In genomic region chr6:139963775-139964174, GRCm38 (mm10) we compare ENCODE assay signal across 20 mouse cellular contexts.
A peak's percentile ranks its signal among the peaks of the same experiment; 100 is the strongest.
DNase-seq lines count a peak whose midpoint lies in the region; ATAC-seq and TF ChIP-seq lines count a peak whose summit lies in the region.
"Had no signal": no experiment of that assay in that cellular context is flagged by ENCODE, and none has a peak within 500 bp of the region (broad histone marks: within the 10 kb centered on the region; RNA-seq: fewer than 3 reads in every experiment).

No protein-coding gene starts in this region.

- no peaks in the 10 kb centered on the region for H3K9me3 ChIP-seq in limb, embryonic 14.5 days (ENCODE audit: control insufficient read depth, low read length)
- no peaks in the 10 kb centered on the region for H3K9me3 ChIP-seq in limb, embryonic 10.5 days (replicated peaks)
- H3K9me3 ChIP-seq: forebrain, embryonic 12.5 days; midbrain, embryonic 13.5 days had no signal

- intact Hi-C loops in gastrocnemius, postnatal 14 days (cut with DNase I; ENCODE audit: low total_unique reads) = no loop called here

- H3K9ac ChIP-seq in limb, embryonic 14.5 days (ENCODE audit: low read depth, low read length, severe bottlenecking) = no peak overlapping the region
- H3K9ac ChIP-seq: forebrain, embryonic 12.5 days; midbrain, embryonic 13.5 days had no signal

- no peaks in the 10 kb centered on the region for H3K27me3 ChIP-seq in limb, embryonic 14.5 days (ENCODE audit: control insufficient read depth, insufficient read depth, low read length)
- no peaks in the 10 kb centered on the region for H3K27me3 ChIP-seq in limb, embryonic 10.5 days (ENCODE audit: low read depth, poor library complexity, severe bottlenecking)
- H3K27me3 ChIP-seq: forebrain, embryonic 12.5 days; midbrain, embryonic 13.5 days; Patski had no signal

- H3K4me1 ChIP-seq in limb, embryonic 14.5 days (ENCODE audit: control insufficient read depth, insufficient read depth, low read length) = no peaks in the 10 kb centered on the region
- H3K4me1 ChIP-seq in limb, embryonic 10.5 days = no peaks in the 10 kb centered on the region

- no peak for TF ChIP-seq POLR2A in limb, embryonic 14.5 days (IDR thresholded peaks at IDR 0.05; ENCODE audit: borderline replicate concordance, extremely low read depth, insufficient read depth, insufficient read length)

- no peak for ATAC-seq in limb, embryonic 14.5 days (ENCODE audit: low FRiP score, low read depth)
- ATAC-seq: CD4-positive, CD25-positive, alpha-beta regulatory T cell, adult 4 months; midbrain, embryonic 13.5 days; Patski had no signal

- no peak overlapping the region for H3K4me2 ChIP-seq in limb, embryonic 14.5 days (replicated peaks; ENCODE audit: low read depth, low read length, severe bottlenecking)
- H3K4me2 ChIP-seq: forebrain, embryonic 12.5 days; midbrain, embryonic 13.5 days had no signal

- DNase-seq in gastrocnemius, adult 18-20 months (ENCODE audit: low spot score) = peak; percentile 63
- DNase-seq in gastrocnemius, postnatal 10 days = no peak
- peak; percentile 17 for DNase-seq in limb, embryonic 14.5 days (ENCODE audit: low spot score)
- DNase-seq in limb, embryonic 10.5 days (ENCODE audit: low spot score) = no peak
- peak; percentile 36 for DNase-seq in gastrocnemius, postnatal 14 days
- DNase-seq in lung, postnatal 36 days = peak; percentile 26
- no peak for DNase-seq in adrenal gland, postnatal 14 days
- DNase-seq in adrenal gland, postnatal 36 days = no peak
- DNase-seq: adrenal gland, postnatal 25 days; cerebellum, adult 18-20 months; cerebellum, postnatal 36 days; kidney, adult 11 months; liver; thymus, postnatal 36 days had no signal

- H3K4me3 ChIP-seq in limb, embryonic 14.5 days (replicated peaks; ENCODE audit: low read length) = no peak overlapping the region
- H3K4me3 ChIP-seq in limb, embryonic 10.5 days = no peak overlapping the region
- H3K4me3 ChIP-seq: forebrain, embryonic 12.5 days; midbrain, embryonic 13.5 days; myocyte had no signal

- WGBS in limb, embryonic 14.5 days = 59% methylated on average over 3 of the region's 3 CpGs
- WGBS in limb, embryonic 10.5 days = 77% methylated on average over 3 of the region's 3 CpGs

- H3K27ac ChIP-seq in limb, embryonic 14.5 days (replicated peaks; ENCODE audit: low read depth, low read length) = no peak overlapping the region
- no peak overlapping the region for H3K27ac ChIP-seq in limb, embryonic 10.5 days
- H3K27ac ChIP-seq: forebrain, embryonic 12.5 days; kidney, postnatal 0 days; midbrain, embryonic 13.5 days had no signal

- no peaks in the 10 kb centered on the region for H3K36me3 ChIP-seq in limb, embryonic 14.5 days (ENCODE audit: control insufficient read depth, insufficient read depth, low read length)
- H3K36me3 ChIP-seq in limb, embryonic 10.5 days = no peaks in the 10 kb centered on the region
- H3K36me3 ChIP-seq: forebrain, embryonic 12.5 days; midbrain, embryonic 13.5 days had no signal

Comparison
In these comparisons a context has a peak if more than half of its experiments do, and no peak if none do; other contexts are left out.
1. DNase-seq: peak in gastrocnemius, adult 18-20 months (single experiment), limb, embryonic 14.5 days (single experiment), gastrocnemius, postnatal 14 days (single experiment) and lung, postnatal 36 days (single experiment); none in gastrocnemius, postnatal 10 days (single experiment), limb, embryonic 10.5 days (single experiment), adrenal gland, postnatal 14 days (single experiment) and adrenal gland, postnatal 36 days (0 of 2).